ENCODE assay signal across 13 mouse cellular contexts in genomic region chr12:99163342-99163682, GRCm38 (mm10).
DNase-seq lines count a peak whose midpoint lies in the region; ATAC-seq and TF ChIP-seq lines count a peak whose summit lies in the region.
"Had no signal": no experiment of that assay in that cellular context is flagged by ENCODE, and none has a peak within 500 bp of the region (broad histone marks: within the 10 kb centered on the region; RNA-seq: fewer than 3 reads in every experiment).

No protein-coding gene starts in this region.

- no peak for ATAC-seq in midbrain, postnatal 0 days (ENCODE audit: low FRiP score)
- peak; percentile 79 for ATAC-seq in forebrain, embryonic 14.5 days
- ATAC-seq in hindbrain, postnatal 0 days: 0 out of 2 replicates have a peak, but pooled peaks have one; percentile 33
- 0 out of 2 replicates have a peak, but pooled peaks have one; percentile 19 for ATAC-seq in neural tube, embryonic 15.5 days (ENCODE audit: low FRiP score)
- no peak for ATAC-seq in cerebellum, adult (ENCODE audit: insufficient number of reproducible peaks, low FRiP score, low TSS enrichment)

- H3K27me3 ChIP-seq in midbrain, embryonic 10.5 days (ENCODE audit: low read depth, poor library complexity, severe bottlenecking): no peaks in the 10 kb centered on the region
- H3K27me3 ChIP-seq in midbrain, postnatal 0 days (ENCODE audit: insufficient read depth, low read length): no peaks in the 10 kb centered on the region
- H3K27me3 ChIP-seq in forebrain, embryonic 14.5 days (replicated peaks; ENCODE audit: control insufficient read depth, insufficient read depth, low read length): no peaks in the 10 kb centered on the region
- no peaks in the 10 kb centered on the region for H3K27me3 ChIP-seq in hindbrain, postnatal 0 days (ENCODE audit: insufficient read depth, low read length)
- no peaks in the 10 kb centered on the region for H3K27me3 ChIP-seq in neural tube, embryonic 15.5 days (replicated peaks)
- H3K27me3 ChIP-seq: liver, embryonic 13.5 days had no signal

- H3K27ac ChIP-seq in midbrain, embryonic 10.5 days (replicated peaks): peak overlapping the region; percentile 76
- H3K27ac ChIP-seq in midbrain, postnatal 0 days (ENCODE audit: low read depth, low read length): no peak overlapping the region
- H3K27ac ChIP-seq in forebrain, embryonic 14.5 days (ENCODE audit: low read depth, low read length): peak overlapping the region; percentile 58; the same call in 1 of the 2 replicates
- H3K27ac ChIP-seq in hindbrain, postnatal 0 days: 0 out of 2 replicates have a peak overlapping the region, but pooled peaks have one; percentile 48
- H3K27ac ChIP-seq in neural tube, embryonic 15.5 days (replicated peaks): no peak overlapping the region
- H3K27ac ChIP-seq: liver, embryonic 13.5 days had no signal

- no peak overlapping the region for H3K4me2 ChIP-seq in midbrain, postnatal 0 days (ENCODE audit: low read depth, low read length, poor library complexity, severe bottlenecking)
- no peak overlapping the region for H3K4me2 ChIP-seq in forebrain, embryonic 14.5 days (ENCODE audit: low read length)
- no peak overlapping the region for H3K4me2 ChIP-seq in hindbrain, postnatal 0 days (ENCODE audit: low read depth, low read length)
- H3K4me2 ChIP-seq in neural tube, embryonic 15.5 days: no peak overlapping the region
- H3K4me2 ChIP-seq: liver, embryonic 13.5 days had no signal

- H3K9me3 ChIP-seq in midbrain, embryonic 10.5 days (replicated peaks): peaks cover 12% of the 10 kb centered on the region; the same call in 1 of the 2 replicates
- H3K9me3 ChIP-seq in midbrain, postnatal 0 days (ENCODE audit: low read length): no peaks in the 10 kb centered on the region
- H3K9me3 ChIP-seq in forebrain, embryonic 14.5 days (replicated peaks; ENCODE audit: control insufficient read depth, low read length): no peaks in the 10 kb centered on the region
- no peaks in the 10 kb centered on the region for H3K9me3 ChIP-seq in hindbrain, postnatal 0 days (ENCODE audit: low read length)
- no peaks in the 10 kb centered on the region for H3K9me3 ChIP-seq in neural tube, embryonic 15.5 days (replicated peaks)

- 46% methylated on average over 9 of the region's 9 CpGs for WGBS in midbrain, embryonic 10.5 days
- WGBS in midbrain, postnatal 0 days: 25% methylated on average over 9 of the region's 9 CpGs
- WGBS in forebrain, embryonic 14.5 days: 7% methylated on average over 9 of the region's 9 CpGs
- 26% methylated on average over 9 of the region's 9 CpGs for WGBS in hindbrain, postnatal 0 days
- WGBS in neural tube, embryonic 15.5 days: 38% methylated on average over 9 of the region's 9 CpGs

- TF ChIP-seq CTCF in midbrain, postnatal 0 days (IDR thresholded peaks at IDR 0.05): no peak
- no peak for TF ChIP-seq CTCF in hindbrain, postnatal 0 days (IDR thresholded peaks at IDR 0.05; ENCODE audit: low read depth)

- DNase-seq in midbrain, embryonic 10.5 days (ENCODE audit: low spot score): peak; percentile 26
- DNase-seq in midbrain, postnatal 0 days (ENCODE audit: low spot score): no peak
- DNase-seq in forebrain, embryonic 14.5 days (ENCODE audit: low spot score): peak; percentile 72
- peak; percentile 27 for DNase-seq in hindbrain, postnatal 0 days (ENCODE audit: low spot score)
- DNase-seq in thymus, postnatal 0 days (ENCODE audit: low spot score): no peak
- DNase-seq in lung, postnatal 36 days: no peak
- DNase-seq: cerebellum, adult 11-12 months; kidney, adult 8-10 months; liver, embryonic 13.5 days had no signal

- H3K4me3 ChIP-seq in midbrain, embryonic 10.5 days: no peak overlapping the region
- H3K4me3 ChIP-seq in midbrain, postnatal 0 days (ENCODE audit: low read depth, low read length): no peak overlapping the region
- H3K4me3 ChIP-seq in forebrain, embryonic 14.5 days (ENCODE audit: low read depth, low read length): no peak overlapping the region
- H3K4me3 ChIP-seq in hindbrain, postnatal 0 days (ENCODE audit: low read length): no peak overlapping the region
- H3K4me3 ChIP-seq in neural tube, embryonic 15.5 days (replicated peaks): no peak overlapping the region
- H3K4me3 ChIP-seq: erythroblast, embryonic 14.5 days; liver, embryonic 13.5 days; megakaryocyte, embryonic 14.5 days had no signal

- peaks cover 28% of the 10 kb centered on the region for H3K4me1 ChIP-seq in midbrain, embryonic 10.5 days
- H3K4me1 ChIP-seq in midbrain, postnatal 0 days (ENCODE audit: insufficient read depth, low read length): peaks cover 6% of the 10 kb centered on the region
- H3K4me1 ChIP-seq in forebrain, embryonic 14.5 days (ENCODE audit: control insufficient read depth, insufficient read depth, low read length): peaks cover 23% of the 10 kb centered on the region
- peaks cover 7% of the 10 kb centered on the region; the same call in 1 of the 2 replicates for H3K4me1 ChIP-seq in hindbrain, postnatal 0 days (ENCODE audit: insufficient read depth, low read length)
- H3K4me1 ChIP-seq in neural tube, embryonic 15.5 days: peaks cover 8% of the 10 kb centered on the region
- H3K4me1 ChIP-seq: liver, embryonic 13.5 days had no signal

- H3K9ac ChIP-seq in midbrain, postnatal 0 days (replicated peaks; ENCODE audit: low read length, poor library complexity, severe bottlenecking): no peak overlapping the region
- no peak overlapping the region for H3K9ac ChIP-seq in forebrain, embryonic 14.5 days (ENCODE audit: low read length)
- H3K9ac ChIP-seq in hindbrain, postnatal 0 days (replicated peaks; ENCODE audit: low read length): no peak overlapping the region
- no peak overlapping the region for H3K9ac ChIP-seq in neural tube, embryonic 15.5 days (replicated peaks)
- H3K9ac ChIP-seq: liver, embryonic 13.5 days had no signal

- H3K36me3 ChIP-seq in midbrain, embryonic 10.5 days: no peaks in the 10 kb centered on the region
- H3K36me3 ChIP-seq in midbrain, postnatal 0 days (ENCODE audit: insufficient read depth, low read length): no peaks in the 10 kb centered on the region
- H3K36me3 ChIP-seq in forebrain, embryonic 14.5 days (ENCODE audit: control insufficient read depth, insufficient read depth, low read length): no peaks in the 10 kb centered on the region
- H3K36me3 ChIP-seq in hindbrain, postnatal 0 days (ENCODE audit: insufficient read depth, low read length): no peaks in the 10 kb centered on the region
- H3K36me3 ChIP-seq in neural tube, embryonic 15.5 days: no peaks in the 10 kb centered on the region
- H3K36me3 ChIP-seq: liver, embryonic 13.5 days had no signal

Comparison
In these comparisons a context has a peak if more than half of its experiments do, and no peak if none do; other contexts are left out.
1. DNase-seq: peak in midbrain, embryonic 10.5 days (single experiment), forebrain, embryonic 14.5 days (single experiment) and hindbrain, postnatal 0 days (single experiment); none in midbrain, postnatal 0 days (single experiment), thymus, postnatal 0 days (single experiment) and lung, postnatal 36 days (single experiment).
2. H3K27ac ChIP-seq: peak in midbrain, embryonic 10.5 days (single experiment), forebrain, embryonic 14.5 days (single experiment) and hindbrain, postnatal 0 days (single experiment); none in midbrain, postnatal 0 days (single experiment) and neural tube, embryonic 15.5 days (single experiment).
3. ATAC-seq: peak in forebrain, embryonic 14.5 days (single experiment), hindbrain, postnatal 0 days (single experiment) and neural tube, embryonic 15.5 days (single experiment); none in midbrain, postnatal 0 days (single experiment) and cerebellum, adult (single experiment).